ENCODE assay signal across 21 mouse cellular contexts in genomic region chrX:50442696-50443095, GRCm38 (mm10). TPM values are rescaled to one million over a fixed set of nuclear protein-coding genes. Genes with fewer than 3 reads are reported as not detected.
"Had no signal": no experiment of that assay in that cellular context is flagged by ENCODE, and none has a peak within 500 bp of the region (broad histone marks: within the 10 kb centered on the region; RNA-seq: fewer than 3 reads in every experiment).

No protein-coding gene starts in this region.

- H3K27ac ChIP-seq: layer of hippocampus, adult 2 months; limb, embryonic 10.5 days; liver, embryonic 15.5 days; macrophage had no signal

- H3K27me3 ChIP-seq: liver, embryonic 15.5 days had no signal

- H3K36me3 ChIP-seq: limb, embryonic 10.5 days; liver, embryonic 15.5 days had no signal

- H3K9ac ChIP-seq: liver, embryonic 15.5 days had no signal

- H3K4me2 ChIP-seq: liver, embryonic 11.5 days; liver, embryonic 15.5 days; midbrain, embryonic 11.5 days had no signal

- ATAC-seq: midbrain, embryonic 16.5 days had no signal

- H3K9me3 ChIP-seq: limb, embryonic 10.5 days; liver, embryonic 15.5 days; megakaryocyte, embryonic 14.5 days had no signal

- DNase-seq: kidney, postnatal 10 days; kidney, postnatal 4 days; lung, adult 2 months; lung, postnatal 10 days; right cerebral cortex, postnatal 14 days; thymus, postnatal 36 days had no signal

- H3K4me1 ChIP-seq: limb, embryonic 10.5 days; liver, embryonic 15.5 days; megakaryocyte, embryonic 14.5 days had no signal

- H3K4me3 ChIP-seq: layer of hippocampus, adult 2 months; limb, embryonic 10.5 days; liver, embryonic 15.5 days; megakaryocyte, embryonic 14.5 days had no signal

RNA-seq across cellular contexts. Expression of gene Olfr1324, which starts 14.4 kb away (rescaled TPM):
- total RNA-seq: layer of hippocampus, adult 2 months; layer of hippocampus, postnatal 10 days had no signal
- polyA plus RNA-seq: kidney, embryonic 14.5 days; limb, embryonic 10.5 days; limb, embryonic 14.5 days; liver, embryonic 11.5 days; liver, embryonic 15.5 days; lung, adult 2 months; macrophage; midbrain, embryonic 11.5 days; midbrain, embryonic 16.5 days; neural tube, embryonic 14.5 days; small intestine, adult 2 months; stomach, embryonic 16.5 days; thymus, postnatal 0 days had no signal
